Mouse (Mus musculus) lung, adult 2 months (tissue): ENCODE measurements around the gene Gmppb.

Experiments used
- CTCF ChIP-seq: fragments of 200-500 bp; IDR thresholded peaks from 2 replicates; pipeline ENCODE4 v1.5.1; 2011; ENCODE audit warnings: mild to moderate bottlenecking, low read length, control low read depth; ENCODE audit not compliant: insufficient read depth
- POLR2A ChIP-seq: fragments of 200-500 bp; IDR thresholded peaks from 2 replicates; pipeline ENCODE4 v1.6.1; 2011; ENCODE audit warnings: low read depth, mild to moderate bottlenecking, control low read depth, low read length, borderline replicate concordance; ENCODE audit errors: extremely low read depth

- TF ChIP-seq CTCF (no peak), POLR2A (no peak)
Measured at GRCm38 (mm10) chr9:108082549-108082948, 33.5 kb downstream of the Gmppb start.
